Mouse (Mus musculus) olfactory bulb, adult 2 months (tissue): ENCODE data around the gene Pcp2. TPM values are rescaled to one million over a fixed set of nuclear protein-coding genes. Genes with fewer than 3 reads are reported as not detected.
"Not testable (repeated sequence)": the region's sequence is repeated elsewhere in the genome, so short reads cannot be mapped to it uniquely, and the experiment has no call there.

Experiments used
- H3K27ac ChIP-seq: fragments of 200-500 bp; 2 replicates; pipeline ENCODE4 v1.5.1; 2012; ENCODE audit warnings: low read depth, low read length; ENCODE audit not compliant: insufficient read depth
- H3K4me1 ChIP-seq: fragments of 200-500 bp; 2 replicates; pipeline ENCODE4 v1.6.1; 2012; ENCODE audit warnings: low read length; ENCODE audit not compliant: control insufficient read depth, insufficient read depth
- H3K4me3 ChIP-seq: fragments of 200-500 bp; 2 replicates; pipeline ENCODE4 v1.5.1; 2012; ENCODE audit warnings: mild to moderate bottlenecking, low read depth, low read length, moderate library complexity; ENCODE audit not compliant: insufficient read depth
- CTCF ChIP-seq: fragments of 200-500 bp; IDR thresholded peaks from 2 replicates; pipeline ENCODE4 v1.5.1; 2012; ENCODE audit warnings: low read depth, mild to moderate bottlenecking, low read length, moderate library complexity; ENCODE audit not compliant: insufficient read depth
- POLR2A ChIP-seq: fragments of 200-500 bp; IDR thresholded peaks from 2 replicates; pipeline ENCODE4 v1.6.1; 2012; ENCODE audit warnings: mild to moderate bottlenecking, low read depth, low read length, moderate library complexity; ENCODE audit not compliant: insufficient read depth
- WGBS: fragments of 180-500 bp; shearing (Covaris S2); methylation state at CpG from one replicate; pipeline ENCODE4 v1.1.7; 2018; 5-methylcytosine and 5-hydroxymethylcytosine counted together
- polyA plus RNA-seq: library from polyadenylated mRNA; stranded (reverse); fragments of >200 nt; gene quantifications from 2 replicates; pipeline ENCODE4 v1.2.4, GENCODE M21; 2012; ENCODE audit warnings: low replicate concordance; ENCODE audit not compliant: missing spikeins, insufficient read depth, insufficient read length

The Pcp2 gene
- polyA plus RNA-seq, 1 experiment, result not detected

DNA sequence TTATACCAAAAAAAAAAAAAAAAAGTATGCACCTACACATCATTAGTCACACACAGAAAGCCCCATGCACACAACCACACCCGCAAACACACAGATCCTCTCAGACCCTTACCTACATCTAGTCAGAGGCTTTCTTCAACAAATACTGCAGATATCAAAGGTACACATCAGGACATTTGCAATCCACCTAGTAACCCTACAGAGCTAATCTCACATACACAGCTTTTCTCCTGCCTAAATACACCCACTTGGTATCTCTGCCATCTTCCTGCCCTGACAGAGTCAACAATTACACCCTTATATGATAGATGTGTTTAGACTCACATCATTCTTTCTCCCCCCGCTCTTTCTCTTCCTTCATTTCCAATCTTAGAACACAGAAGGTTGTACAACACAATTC lies 38.9 kb downstream of the Pcp2 start:
- no peaks in the 10 kb centered on the region for H3K4me1 ChIP-seq
- no peak overlapping the region for H3K27ac ChIP-seq
- no peak overlapping the region for H3K4me3 ChIP-seq
- TF ChIP-seq POLR2A, result no peak
- no peak for TF ChIP-seq CTCF
- 91% methylated on average over 2 of the region's 2 CpGs for WGBS

DNA sequence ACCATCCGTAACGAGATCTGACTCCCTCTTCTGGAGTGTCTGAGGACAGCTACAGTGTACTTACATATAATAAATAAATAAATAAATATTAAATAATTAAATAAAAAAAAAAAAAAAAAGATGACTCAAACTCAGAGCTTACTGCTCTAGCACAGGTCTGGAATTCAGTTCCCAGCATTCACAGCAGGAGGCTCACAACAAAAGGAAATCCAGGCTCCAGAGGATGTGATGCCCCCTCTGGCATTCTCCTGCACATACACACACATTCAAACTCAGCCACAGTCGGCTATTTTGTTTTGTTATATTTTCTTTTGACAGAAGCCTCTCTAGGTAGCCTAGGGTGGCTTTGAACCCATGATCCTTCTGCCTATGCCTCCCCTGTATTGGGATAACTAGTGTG lies 43.4 kb downstream of the Pcp2 start:
- 88% methylated on average over 3 of the region's 3 CpGs for WGBS
- H3K27ac ChIP-seq, H3K4me3 ChIP-seq, H3K4me1 ChIP-seq: not testable (repeated sequence)

DNA sequence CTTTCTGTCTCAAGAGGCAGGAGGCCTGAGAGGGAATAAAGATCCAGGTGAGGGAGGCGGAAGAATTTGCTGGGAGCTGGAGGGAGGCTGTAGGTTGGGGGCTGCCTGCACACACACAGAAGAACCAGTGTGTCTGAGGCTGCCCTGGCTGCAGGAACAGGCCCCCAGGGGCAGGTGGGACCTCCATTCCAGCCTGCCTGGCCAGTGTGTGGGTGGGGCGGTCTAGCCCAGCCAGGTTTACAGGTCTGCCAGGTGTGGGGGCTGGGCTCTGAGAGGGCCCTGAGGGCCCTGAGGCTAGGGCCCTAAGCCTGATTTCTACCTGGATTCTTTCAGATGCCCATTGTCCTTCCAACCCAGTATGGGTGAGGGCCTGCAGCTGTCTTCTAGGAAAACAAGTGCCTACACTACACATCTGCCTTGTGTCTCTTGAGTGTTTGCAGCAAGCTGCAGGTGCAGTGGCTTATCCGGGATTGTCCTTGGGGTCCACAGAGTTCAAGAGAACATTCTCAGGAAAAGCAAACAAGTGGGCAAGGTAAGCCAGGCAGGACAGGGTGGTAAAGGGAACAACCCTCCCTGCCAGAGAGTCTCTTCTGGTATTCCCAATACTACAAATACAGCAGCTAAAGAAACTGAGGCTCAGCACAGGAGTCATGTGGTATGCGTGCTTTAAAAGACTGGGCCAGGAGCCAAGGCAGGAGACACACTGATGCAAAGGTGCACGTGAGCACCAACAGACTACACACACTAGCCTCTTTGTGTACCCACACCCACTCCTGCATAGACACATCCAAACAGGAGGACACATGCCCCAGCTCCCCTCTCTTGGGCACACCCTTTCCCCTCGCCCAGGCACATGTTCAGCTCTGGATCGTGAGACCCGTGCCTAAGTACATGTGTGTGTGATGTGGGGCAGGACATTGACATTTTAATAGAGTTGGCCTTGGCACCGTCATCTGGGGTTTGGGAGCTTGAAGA lies 45.7 kb downstream of the Pcp2 start:
- no peak overlapping the region for H3K4me3 ChIP-seq
- H3K4me1 ChIP-seq, result no peaks in the 10 kb centered on the region
- TF ChIP-seq POLR2A (no peak), CTCF (no peak)
- no peak overlapping the region for H3K27ac ChIP-seq
- 78% methylated on average over 9 of the region's 9 CpGs for WGBS

DNA sequence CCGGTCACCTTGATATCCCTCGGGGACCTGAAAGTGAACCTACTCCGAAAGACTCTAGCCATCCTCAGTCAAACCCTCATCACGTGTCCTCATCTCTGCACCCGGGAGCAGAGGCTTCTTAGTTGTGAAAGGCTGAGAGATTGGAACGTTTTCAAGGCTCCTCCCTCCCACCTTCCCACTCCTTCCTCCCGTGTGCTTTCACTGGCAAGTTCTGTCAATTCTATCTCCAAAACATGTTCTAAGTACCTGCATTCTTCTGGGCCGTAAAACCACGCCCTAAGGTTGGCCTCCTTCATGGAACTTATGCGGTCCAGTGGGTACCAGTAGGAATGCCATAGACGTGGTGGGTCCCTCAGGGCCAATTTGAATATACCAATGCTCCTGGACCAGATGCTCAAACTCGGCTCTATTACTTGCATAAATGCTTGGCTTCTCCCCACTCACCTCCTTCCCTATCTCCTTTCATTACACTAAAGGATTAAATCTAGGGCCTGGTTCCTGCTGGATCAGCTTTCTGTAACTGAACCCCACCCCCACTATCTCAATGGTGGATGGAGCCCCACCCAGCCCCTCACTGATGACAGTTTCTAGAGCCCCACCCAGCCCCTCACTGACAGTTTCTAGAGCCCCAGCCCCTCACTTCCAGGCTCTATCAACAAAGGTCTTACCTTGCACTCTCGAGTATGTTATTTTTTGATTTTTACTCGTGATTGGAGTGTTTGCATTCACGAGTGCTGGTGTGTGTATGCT lies 49.0 kb downstream of the Pcp2 start:
- H3K4me1 ChIP-seq, result no peaks in the 10 kb centered on the region
- H3K4me3 ChIP-seq, result no peak overlapping the region
- TF ChIP-seq CTCF (no peak), POLR2A (no peak)
- 77% methylated on average over 15 of the region's 15 CpGs for WGBS
- no peak overlapping the region for H3K27ac ChIP-seq

DNA sequence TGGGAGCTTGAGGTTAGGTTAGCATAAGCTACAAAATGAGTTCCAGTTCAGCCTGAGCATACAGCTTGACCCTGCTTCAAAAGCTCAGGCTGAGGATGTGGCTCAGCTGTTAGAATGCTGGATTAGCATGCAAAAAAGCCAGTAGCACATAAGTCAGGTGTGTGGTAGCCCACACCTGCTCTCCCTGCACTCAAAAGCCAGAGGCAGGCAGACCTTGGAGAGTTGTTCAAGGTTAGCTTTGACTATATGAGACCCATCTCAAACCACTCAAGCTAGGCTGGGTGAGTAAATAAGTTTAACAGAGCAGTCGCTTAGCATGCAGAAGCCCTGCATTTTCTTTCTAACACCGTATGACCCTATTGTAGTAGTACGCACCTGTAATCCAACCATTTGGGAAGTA lies 50.8 kb downstream of the Pcp2 start:
- no peak overlapping the region for H3K4me3 ChIP-seq
- no peak for TF ChIP-seq CTCF
- TF ChIP-seq POLR2A, result no peak
- no peaks in the 10 kb centered on the region for H3K4me1 ChIP-seq
- 95% methylated on average over 3 of the region's 3 CpGs for WGBS
- H3K27ac ChIP-seq, result no peak overlapping the region

Other genes starting within 250 kb of the Pcp2 start
- not detected in 2 replicates for gene Arhgef18, start 232.5 kb downstream of the Pcp2 start, polyA plus RNA-seq
- gene Pex11g, start 157.9 kb downstream of the Pcp2 start, polyA plus RNA-seq, result not detected in 2 replicates
- not detected in 2 replicates for gene Tex45, start 154.7 kb downstream of the Pcp2 start, polyA plus RNA-seq
- not detected in 2 replicates for gene Zfp358, start 132.4 kb downstream of the Pcp2 start, polyA plus RNA-seq
- 296 TPM in 1 of 2 replicates, not detected in the other for gene Mcoln1, start 125.1 kb downstream of the Pcp2 start, polyA plus RNA-seq
- gene Pnpla6, start 110.2 kb downstream of the Pcp2 start, polyA plus RNA-seq, result not detected in 2 replicates
- gene C330021F23Rik, start 57.6 kb downstream of the Pcp2 start, polyA plus RNA-seq, result not detected in 2 replicates
- not detected in 2 replicates for gene Camsap3, start 38.3 kb downstream of the Pcp2 start, polyA plus RNA-seq
- not detected in 2 replicates for gene Xab2, start 4.2 kb downstream of the Pcp2 start, polyA plus RNA-seq
- gene Pet100, start 4.0 kb downstream of the Pcp2 start, polyA plus RNA-seq, result not detected in 2 replicates
- gene Stxbp2, start 5.4 kb upstream of the Pcp2 start, polyA plus RNA-seq, result not detected in 2 replicates
- not detected in 2 replicates for gene Retn, start 30.2 kb upstream of the Pcp2 start, polyA plus RNA-seq
- gene Mcemp1, start 40.2 kb upstream of the Pcp2 start, polyA plus RNA-seq, result not detected in 2 replicates
- gene Fcor, start 46.8 kb upstream of the Pcp2 start, polyA plus RNA-seq, result not detected in 2 replicates
- gene Trappc5, start 50.8 kb upstream of the Pcp2 start, polyA plus RNA-seq, result not detected in 2 replicates
- gene Fcer2a, start 68.6 kb upstream of the Pcp2 start, polyA plus RNA-seq, result not detected in 2 replicates
- gene Clec4g, start 95.1 kb upstream of the Pcp2 start, polyA plus RNA-seq, result not detected in 2 replicates
- not detected in 2 replicates for gene Cd209a, start 123.4 kb upstream of the Pcp2 start, polyA plus RNA-seq
- gene Cd209e, start 228.8 kb upstream of the Pcp2 start, polyA plus RNA-seq, result not detected in 2 replicates